Mouse (Mus musculus) MEL-GATA-1-ER (cell line): ENCODE data around the gene 1700028J19Rik.

Experiments
- DNase-seq: peaks from one replicate; pipeline ENCODE4 v3.0.0-alpha.2; 2012; ENCODE audit warnings: low read depth; ENCODE audit errors: extremely low read depth

The 1700028J19Rik gene

GRCm38 (mm10) chr7:44246055-44246983, at the start of gene 1700028J19Rik, which contains the start of gene 2410002F23Rik:
TSS of gene 1700028J19Rik (minus strand) at chr7:44246695.
TSS of gene 2410002F23Rik (plus strand) at chr7:44246722.
- DNase-seq = peak; percentile 51

GRCm38 (mm10) chr7:44291418-44291817, 44.9 kb upstream of the 1700028J19Rik start:
- DNase-seq = no peak

- no peak for DNase-seq
These were observed 44.5 kb upstream of the 1700028J19Rik start for GRCm38 (mm10) chr7:44290986-44291385.

- DNase-seq = no peak
These were observed 41.3 kb upstream of the 1700028J19Rik start for GRCm38 (mm10) chr7:44287760-44288159.

DNA sequence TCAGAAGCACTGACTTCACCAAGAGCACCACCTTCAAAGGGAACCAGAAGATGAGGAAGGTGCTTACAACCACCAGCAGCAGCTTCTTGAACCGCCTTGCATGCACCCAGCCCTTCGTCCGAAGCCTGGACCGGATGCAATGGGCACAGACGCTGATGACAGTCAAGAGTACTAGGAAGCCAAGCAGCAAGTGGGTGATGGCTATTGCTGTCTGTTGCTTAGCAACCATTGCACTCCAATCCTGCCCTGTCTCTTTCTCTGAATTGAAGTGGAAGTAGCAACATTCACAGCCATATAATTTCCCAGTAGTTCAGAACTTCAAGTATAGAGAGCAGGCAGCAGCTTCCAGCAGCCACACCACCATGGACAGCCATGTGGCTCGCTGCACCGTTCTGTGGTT, 35.1 kb upstream of the 1700028J19Rik start:
- DNase-seq = no peak

GRCm38 (mm10) chr7:44280959-44281358, 34.5 kb upstream of the 1700028J19Rik start:
- no peak for DNase-seq

- DNase-seq = peak; percentile 52
These were observed 30.7 kb upstream of the 1700028J19Rik start for GRCm38 (mm10) chr7:44277250-44277622.

- no peak for DNase-seq
These were observed 30.2 kb upstream of the 1700028J19Rik start for GRCm38 (mm10) chr7:44276461-44277249.

DNA sequence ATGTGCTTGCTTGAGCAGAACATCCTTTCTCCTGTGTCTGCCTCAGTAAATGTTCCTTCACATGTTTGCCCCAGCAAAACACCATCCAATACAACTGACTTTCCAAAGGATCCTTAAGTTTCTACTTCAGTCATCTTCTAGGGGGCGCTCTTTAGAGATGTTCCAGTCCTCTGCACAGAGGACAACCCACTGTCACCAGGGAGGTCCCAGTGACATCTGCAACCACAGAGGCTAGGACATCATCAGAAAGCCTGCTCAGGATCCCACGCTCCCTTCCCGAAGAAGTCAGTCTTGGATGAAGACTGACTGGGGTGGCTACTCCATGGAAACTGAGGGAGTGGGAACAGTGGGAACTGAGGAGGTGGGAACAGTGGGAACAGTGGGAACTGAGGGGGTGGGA, 29.1 kb upstream of the 1700028J19Rik start:
- no peak for DNase-seq

GRCm38 (mm10) chr7:44274096-44274495, 27.6 kb upstream of the 1700028J19Rik start:
- DNase-seq = no peak

DNA sequence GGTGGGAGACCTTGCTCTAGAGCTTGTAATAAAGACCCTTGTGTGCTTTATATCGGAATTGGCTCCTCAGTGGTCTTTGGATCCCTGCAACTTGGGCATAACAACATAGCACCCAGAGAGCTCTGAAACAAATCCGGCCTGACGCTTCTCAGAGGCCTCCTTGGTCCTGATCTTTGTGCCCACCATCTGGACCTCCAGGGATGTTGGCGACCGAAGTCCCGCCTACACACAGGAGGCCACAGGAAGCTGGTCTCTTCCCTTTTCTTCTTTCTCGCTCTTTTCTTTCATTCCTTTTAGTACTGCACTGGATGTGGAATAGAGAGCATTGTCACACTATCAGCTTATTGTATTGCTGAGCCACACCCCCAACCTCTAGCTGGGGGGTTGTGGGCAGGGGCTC, 27.0 kb upstream of the 1700028J19Rik start:
- DNase-seq = no peak

DNA sequence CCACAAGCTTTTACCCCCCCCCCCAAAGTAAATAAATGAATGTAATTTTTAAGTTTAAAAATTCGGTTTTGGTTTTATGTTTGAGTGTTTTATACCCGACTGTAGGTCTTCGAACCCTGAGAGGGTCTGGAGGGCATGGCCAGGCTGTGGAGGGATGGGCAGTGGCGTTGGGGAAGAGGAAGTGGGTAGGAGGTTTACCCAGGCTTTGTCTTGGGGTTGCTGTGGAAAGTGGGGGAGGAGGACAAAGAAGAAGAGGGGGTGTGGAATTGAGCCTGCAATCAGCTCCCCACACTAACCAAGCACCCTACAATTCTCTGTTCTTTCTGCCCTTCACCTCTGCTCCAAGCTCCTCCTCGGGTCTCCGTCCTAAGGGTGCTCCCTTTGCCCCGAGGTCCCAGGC, 26.1 kb upstream of the 1700028J19Rik start:
- DNase-seq = no peak

- DNase-seq = peak; percentile 49
These were observed 24.8 kb upstream of the 1700028J19Rik start for GRCm38 (mm10) chr7:44271309-44271708.

GRCm38 (mm10) chr7:44269397-44269796, 22.9 kb upstream of the 1700028J19Rik start:
- no peak for DNase-seq

DNA sequence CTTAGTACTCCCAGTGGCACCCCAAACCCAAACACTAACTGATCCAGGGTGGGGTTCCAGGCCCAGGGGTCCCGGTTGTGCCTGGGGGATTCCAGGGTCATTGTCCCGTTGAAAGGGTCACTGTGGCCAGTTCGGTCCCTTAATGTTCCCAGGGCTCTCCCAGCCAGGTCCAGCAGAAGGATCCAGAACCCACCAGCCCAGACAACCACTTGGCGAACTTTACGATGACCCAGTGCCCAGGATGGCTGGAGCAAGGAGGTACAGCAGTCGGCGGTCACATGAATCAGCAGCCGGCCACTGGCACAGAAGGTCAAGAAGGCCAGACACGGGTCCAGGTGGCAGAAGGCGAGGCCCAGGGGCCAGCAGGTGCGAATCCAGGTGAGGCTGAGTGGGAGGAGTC, 21.6 kb upstream of the 1700028J19Rik start:
- DNase-seq = no peak

GRCm38 (mm10) chr7:44262791-44263643, 16.5 kb upstream of the 1700028J19Rik start:
- DNase-seq = peak; percentile 53

DNA sequence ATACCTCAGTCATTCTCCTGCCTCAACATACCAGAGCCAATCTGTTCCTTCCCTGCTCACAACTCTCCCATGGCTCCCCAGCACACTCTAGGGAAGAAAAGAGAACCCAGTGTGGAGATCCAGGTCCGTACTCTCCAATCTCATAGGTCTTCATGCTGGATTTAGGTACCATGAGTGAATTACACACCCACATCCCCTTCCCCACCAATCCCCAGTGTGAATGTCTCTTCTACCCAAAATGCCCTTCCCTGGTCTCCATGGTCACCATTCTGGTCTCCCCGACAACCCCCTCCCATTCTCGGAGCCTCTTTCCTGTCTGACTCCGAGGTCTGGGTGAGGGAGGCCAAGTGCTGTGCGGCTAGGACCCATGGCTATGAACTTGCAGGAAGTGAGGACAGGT, 14.7 kb upstream of the 1700028J19Rik start, which contains the start of gene Gm15517:
Gene Gm15517 (plus strand): TSS at position 301 of the 400 bp plus-strand sequence.
- no peak for DNase-seq

DNA sequence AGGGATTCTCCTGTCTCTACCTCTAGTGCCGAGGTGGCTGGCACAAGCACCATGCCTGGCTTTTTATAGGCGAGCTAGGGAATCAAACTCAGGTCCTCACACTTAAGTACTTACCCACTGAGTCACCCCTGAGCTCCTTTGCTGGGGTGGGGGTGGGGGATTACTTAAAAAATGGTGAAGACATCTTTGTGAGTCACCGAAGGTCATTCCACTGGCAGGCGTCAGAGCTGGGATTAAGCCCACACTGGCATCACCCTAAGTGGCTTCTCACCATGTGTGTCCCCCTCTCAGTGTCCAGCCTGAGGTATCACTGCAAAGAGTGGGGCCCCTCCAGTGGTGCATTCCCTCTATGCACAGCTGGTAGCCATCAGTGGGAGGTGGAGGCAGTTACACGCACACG, 13.9 kb upstream of the 1700028J19Rik start:
- no peak for DNase-seq

GRCm38 (mm10) chr7:44257278-44257677, 10.8 kb upstream of the 1700028J19Rik start, which contains the start of gene Acp4:
TSS of gene Acp4 (minus strand) at chr7:44257378.
- no peak for DNase-seq

DNA sequence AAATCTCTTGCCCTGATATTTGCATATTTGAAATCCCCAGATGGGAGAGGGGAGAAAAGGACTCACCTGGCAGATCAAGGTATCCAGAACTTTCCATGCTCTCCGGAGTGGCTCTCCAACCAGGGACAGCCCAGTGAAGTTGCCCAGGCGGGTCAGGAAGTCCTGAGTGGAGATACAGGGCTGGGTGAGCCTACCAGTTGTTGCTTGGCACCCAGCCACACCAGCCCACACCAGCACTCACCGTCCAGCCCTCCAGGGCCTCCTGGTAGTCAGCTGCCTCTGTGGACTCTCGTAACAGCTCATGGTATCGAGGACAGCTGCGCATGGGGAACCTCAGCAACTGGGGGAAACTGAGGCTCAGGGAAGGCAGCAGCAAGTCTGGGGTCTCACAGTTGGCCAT, 8.4 kb upstream of the 1700028J19Rik start:
- DNase-seq = no peak

DNA sequence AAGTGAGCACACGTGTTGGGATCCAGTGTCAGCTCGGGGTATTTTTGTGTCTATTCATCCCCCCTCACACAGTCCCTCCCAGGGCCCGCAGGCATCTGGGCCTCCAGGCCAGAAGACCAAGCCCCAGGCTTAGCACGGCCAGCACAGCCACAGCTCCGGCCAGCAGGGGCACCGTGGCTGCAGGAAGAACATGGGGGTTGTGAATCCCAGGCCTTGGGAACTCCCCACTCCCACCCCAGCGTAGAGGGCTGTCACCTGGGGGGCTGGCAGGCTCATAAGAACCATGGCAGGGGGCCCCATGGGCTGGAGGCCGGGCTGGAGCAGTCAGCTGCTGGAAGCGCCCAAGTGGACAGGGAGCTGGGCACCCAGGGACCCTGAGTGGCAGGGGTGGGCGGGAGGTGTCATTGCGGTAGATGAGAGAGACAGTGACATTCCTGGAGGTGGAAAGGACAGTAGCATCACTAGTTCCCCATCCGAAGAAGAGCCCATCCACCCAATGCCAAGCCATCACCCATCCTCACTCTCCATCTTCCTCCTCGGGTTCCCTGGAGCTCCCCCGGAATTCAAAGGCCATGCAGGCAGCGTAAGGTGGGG, 6.6 kb upstream of the 1700028J19Rik start:
- DNase-seq = no peak
